Mouse (Mus musculus): ENCODE data around the gene Dock9.
A peak's percentile ranks its signal among the peaks of the same experiment; 100 is the strongest.

The Dock9 gene

DNA sequence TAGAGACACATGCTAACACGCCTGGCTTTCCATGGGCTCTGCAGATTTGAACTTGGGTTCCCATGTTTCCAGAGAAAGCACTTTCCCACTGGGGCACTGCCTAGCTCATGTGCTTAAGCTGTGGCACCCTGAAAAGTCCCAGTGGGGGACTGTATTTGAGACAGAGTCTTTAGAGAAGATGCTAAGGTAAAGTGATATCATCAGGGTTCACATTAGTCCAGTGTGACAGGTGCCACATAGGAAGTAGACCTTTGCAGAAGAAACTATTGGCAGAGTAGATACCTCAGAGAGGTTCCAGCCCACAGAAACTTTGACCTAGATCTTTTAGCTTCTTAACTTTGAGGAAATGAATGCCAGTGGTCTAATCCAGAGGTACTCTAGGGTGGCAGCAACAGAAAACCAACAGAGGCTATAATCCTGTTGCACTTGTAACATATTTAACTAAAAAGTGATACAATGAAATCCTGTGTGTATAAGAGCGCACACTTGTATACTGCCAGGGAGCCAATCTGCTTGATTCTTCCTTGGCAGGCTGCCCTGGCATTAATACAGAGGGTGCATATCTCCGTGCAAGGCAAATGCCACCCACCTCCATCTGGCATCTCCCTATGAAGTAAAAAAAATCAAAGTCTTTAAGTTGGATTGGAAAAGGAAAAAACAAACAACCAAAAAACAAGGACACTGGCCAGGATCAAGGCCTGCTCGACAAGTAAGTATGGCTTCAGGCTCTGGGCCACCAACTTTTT, 179.8 kb downstream of the Dock9 start:
- peak; percentile 95 for DNase-seq

DNA sequence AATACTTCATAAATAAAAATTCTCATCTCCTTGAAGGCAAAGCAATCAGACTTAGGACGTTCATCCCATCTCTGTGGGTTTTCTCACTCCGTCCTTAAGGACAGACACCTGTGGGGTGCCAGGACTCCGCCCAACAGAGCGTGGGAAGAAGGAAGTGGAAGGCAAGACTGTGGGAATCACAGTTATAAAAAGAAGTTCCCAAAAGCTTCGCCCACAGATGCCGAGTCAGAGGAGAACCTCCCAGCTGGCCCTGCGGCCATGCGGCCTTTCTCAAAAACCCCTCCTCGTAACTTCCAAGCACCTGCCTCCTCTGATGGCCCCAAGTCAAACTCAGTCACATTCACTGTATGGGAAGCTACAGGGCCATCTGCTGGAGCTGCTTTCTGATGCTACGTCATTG, 182.2 kb downstream of the Dock9 start:
- DNase-seq: no peak

DNA sequence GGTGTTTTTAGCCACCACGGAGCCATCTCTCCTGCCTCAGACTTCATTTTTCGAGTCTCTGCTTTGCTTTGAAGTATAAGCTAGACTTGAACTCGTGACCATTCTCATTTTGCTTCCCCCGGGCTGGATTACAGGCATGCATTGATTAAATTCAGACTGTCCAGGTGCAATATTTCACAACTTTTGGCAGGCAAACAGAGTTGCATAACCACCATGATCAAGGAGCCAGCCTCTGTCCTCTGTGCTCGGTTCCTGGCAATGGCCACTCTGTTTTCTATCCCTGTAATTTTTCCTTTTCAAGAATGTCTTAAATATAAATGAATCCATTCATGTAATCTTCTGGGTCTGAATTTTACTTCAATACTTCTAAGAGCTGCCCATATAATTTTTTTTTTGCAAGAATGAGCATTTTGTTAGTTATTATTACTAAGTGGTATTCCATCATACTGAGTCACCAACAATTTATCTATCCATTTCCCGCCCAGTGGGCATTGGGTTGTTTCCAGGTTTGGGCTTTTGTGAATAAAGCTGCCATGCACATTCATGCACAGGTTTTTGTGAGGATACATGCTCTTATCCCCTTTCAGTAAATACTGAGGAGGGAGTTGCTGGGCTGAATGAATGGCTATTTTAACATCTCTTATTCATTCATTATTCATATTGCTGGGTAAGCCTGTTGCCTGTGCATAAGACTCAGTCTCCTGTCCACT, 183.0 kb downstream of the Dock9 start:
- peak; percentile 71 for DNase-seq

DNA sequence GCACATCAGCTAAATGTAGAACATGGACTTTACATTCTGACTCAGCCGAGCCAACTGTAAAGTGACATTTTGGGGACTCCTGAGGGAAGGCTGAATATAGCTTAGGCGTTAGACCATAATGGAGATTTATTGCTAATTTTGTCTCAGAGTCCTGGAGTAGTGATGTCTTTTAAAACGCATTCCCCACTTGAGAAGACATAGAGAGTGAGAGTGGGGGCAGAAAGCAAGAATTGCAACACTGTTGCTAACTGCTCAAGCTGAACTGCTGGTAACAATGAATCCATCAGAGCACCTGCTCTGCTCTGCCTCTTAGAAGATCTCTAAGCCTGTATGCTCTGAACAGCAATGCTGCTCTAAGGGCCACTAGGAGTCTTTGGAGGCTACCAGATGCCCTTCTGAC, 184.1 kb downstream of the Dock9 start:
- no peak for DNase-seq

DNA sequence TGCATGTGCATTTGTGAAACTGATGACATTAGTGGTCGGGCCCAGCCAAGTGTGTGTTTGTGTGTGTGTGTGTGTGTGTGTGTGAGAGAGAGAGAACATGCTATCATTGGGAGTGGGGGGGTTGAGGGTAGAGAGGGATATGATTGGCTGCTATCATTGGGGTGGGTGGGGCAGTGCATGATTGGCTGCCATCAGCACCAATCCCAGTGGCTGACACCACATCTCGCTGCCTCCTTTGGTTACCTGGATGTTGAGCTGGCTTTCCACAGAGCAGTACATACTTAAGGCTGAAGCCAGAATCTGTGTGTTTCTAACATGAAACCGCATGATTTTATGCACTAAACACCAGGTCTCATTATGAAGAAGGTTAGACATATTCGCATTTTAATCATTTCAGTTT, 184.7 kb downstream of the Dock9 start:
- DNase-seq: no peak

DNA sequence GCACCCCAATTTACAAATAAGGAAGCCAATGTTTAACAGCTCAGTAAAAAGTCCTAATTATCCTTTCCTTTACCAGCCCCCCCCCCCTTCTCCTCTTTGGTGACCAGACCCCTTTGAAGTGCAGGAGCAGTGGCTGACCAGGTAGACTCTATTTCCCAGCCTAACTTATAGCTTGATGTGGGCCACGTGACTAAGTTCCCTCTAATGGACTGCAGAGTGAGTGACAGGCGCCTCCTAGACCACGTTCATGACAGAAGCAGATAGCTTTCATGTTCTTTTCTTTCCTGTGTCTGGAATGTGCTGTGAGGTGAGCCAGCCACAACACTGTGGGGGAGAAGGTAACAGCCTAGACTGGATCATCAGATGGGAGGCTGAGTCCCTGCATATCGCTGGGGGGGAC, 186.1 kb downstream of the Dock9 start:
- no peak for DNase-seq

DNA sequence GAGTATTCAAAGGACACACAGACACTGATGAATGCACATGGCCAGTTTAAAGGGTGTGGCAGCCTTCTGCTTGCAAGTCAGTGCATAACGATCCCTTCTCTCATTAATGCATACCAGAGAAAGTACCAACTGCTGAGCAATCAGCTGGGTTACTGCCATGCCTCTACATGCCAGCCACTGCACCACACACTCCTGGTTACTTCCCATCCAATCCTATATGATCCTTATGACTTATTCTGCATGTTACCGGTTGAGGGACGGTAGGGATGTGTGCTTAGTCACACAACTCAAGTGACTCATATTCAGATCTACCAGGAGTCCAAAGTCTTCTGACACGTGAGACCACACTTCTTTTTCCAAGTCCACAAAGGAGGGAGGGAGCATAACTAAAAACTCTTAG, 186.5 kb downstream of the Dock9 start:
- DNase-seq: no peak

DNA sequence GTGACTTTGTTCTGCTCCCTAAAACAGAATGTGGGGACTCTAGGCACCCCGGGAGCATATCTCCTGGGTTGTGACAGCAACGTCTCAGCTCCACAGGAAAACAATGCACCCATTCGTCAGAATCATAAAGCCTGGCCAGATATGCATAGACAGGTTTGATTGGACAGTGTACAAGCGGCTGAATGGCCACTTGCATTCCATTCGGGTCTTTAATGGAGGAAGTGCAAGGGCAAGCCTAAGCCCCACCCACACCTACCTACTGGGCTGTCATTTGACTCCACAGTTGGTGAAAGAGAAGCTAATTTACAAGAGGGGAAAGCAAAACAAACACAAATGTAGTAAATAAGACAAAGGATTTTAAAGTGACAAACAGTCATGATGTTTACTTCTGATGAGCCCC, 189.1 kb downstream of the Dock9 start:
- DNase-seq: no peak

DNA sequence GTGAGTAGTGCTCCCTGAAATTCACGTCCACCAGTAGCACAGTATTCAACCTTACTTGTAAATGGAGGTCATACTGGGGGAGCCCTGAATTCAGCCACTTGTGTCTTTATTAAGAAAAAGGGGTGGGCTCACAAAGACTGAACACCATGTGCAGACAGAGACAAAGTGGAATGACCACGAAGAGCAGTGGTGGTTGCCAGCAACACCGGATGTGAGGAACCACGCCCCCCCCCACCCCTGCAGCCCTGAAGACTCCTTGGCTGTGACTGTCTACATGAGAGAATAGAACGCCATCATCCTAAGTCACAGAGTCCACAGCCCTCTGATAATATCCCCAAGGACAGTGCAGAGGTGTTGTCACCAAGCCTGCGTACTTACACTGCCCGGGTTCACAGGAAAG, 191.2 kb downstream of the Dock9 start:
- DNase-seq: no peak

DNA sequence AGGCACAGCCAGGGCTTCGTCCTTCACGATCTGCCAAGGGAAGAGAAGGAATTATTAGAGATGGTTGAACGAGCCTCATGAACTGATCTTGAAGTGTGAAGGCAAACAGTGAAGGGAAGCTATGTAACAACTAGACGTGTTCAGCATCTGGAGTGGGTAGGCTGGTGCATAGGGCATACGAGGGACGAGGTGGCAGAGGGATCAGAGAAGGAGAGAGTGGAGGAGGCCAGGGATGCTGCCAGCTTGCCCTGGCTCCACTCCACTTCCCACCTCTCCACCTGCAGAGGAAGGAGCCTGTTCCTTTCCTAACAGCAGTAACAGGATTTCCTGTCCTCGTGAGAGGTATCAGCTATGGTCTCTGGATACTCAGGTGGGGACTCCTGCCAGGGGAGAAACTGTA, 192.4 kb downstream of the Dock9 start:
- peak; percentile 62 for DNase-seq

DNA sequence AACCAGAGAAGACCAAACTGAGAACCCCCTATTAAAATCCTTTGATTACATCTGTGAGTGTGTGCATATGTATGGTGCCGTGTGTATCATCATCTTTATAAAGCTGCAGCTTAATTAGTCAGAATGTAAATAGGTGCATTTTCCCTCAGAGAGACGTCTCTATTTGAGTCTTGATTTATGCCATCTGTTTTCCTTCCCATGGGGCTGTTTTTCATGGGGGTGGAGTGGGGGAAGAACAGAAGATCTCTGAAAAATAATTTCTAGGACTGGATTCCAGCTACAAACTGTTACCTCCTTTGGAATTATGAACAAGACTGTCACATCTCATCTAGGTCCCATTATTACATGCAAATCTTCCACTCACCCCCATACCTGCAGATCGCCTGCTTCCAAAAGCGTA, 193.1 kb downstream of the Dock9 start:
- no peak for DNase-seq

DNA sequence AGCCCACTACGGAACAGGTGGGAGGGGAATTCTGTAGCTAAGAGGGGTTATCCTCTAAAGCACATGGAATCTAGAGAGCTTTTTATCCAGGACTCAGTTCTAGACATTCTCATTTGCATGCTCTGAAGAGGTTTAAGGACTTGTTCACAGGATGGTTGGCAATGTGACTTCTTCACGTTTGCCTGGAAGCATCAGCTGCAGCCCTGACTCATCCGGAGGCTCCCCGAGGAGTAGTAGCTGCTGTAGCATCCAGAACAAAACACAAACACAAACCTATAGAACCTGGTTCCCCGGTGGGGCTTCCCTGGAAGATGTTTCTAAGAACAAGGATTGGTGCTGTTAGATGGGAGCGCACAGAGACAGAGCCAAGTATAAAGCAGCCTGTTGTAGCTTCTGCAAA, 195.0 kb downstream of the Dock9 start:
- DNase-seq: no peak

DNA sequence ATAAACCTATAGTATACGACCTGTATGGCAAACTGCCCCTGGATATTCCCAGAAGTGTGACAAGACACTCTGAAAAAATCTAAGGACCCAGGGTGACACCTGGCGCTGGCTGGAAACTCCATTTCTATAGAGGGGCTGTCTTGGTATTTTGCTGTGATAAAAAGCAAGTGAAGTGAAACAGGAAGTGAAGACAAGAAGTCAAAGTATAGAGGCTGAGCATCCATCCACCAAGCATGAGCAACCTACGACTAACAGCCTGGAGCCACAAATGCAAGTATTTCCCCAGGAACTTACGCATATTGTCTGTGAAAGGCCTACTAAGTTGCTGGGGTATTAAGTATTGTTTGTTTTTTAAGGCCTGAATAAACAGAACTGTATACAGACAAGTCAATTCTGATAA, 197.1 kb downstream of the Dock9 start:
- DNase-seq: no peak

DNA sequence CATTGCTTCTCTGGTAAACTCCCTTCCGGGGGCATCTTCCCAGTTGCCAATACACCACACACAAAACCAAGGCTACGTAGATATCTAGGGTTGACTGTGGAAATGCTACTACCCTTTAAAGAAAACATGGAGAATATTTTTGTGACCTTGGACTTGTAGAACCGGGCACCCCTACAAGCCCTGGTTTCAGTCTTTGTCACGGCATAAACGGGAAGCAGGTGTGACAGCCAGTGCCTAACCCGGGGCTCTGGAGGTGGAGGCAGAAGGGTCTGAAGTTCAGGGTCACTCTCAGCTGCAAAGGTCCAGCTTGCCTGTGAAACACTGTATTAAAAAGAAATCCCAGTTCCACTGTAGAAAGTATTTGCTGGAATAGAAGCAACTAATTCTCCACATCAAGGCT, 200.6 kb downstream of the Dock9 start:
- no peak for DNase-seq

DNA sequence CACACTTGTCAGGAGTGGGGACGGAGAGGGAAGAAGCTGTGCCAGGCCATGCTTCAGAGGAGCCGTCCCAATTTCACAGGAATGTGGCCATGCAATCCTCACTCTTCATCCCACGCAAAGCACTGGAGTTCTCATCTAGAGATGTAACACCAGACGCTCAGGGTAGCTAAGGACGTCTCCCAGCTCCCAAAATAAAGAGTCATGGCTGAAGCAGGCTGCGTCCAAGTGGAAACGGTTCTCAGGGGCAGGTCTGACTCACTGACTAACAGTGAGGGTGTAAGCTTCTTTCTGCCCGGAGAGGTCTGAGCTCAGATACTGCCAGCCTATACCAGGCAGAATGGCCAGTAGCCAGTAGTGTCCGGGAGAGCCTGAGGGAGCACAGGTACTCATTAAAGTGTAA, 201.0 kb downstream of the Dock9 start:
- DNase-seq: peak; percentile 34

DNA sequence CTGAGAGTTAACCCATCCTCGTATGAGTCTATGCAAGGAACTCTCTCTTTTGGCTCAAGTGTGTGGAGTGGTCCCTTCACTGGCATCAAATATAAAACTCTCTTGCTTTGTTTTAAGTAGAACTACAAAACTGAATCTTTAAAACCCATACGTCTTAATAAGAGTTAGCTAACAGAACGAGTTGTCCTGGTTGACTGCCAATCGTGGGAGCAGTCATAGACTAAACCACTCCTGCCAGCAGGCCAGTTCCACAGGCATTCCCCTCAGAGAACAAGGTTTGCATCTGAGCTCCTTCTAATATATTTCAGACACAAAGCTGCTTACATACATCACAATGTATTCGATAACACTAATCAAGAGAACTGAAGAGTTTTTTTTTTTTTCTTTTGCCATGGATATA, 203.0 kb downstream of the Dock9 start:
- no peak for DNase-seq

DNA sequence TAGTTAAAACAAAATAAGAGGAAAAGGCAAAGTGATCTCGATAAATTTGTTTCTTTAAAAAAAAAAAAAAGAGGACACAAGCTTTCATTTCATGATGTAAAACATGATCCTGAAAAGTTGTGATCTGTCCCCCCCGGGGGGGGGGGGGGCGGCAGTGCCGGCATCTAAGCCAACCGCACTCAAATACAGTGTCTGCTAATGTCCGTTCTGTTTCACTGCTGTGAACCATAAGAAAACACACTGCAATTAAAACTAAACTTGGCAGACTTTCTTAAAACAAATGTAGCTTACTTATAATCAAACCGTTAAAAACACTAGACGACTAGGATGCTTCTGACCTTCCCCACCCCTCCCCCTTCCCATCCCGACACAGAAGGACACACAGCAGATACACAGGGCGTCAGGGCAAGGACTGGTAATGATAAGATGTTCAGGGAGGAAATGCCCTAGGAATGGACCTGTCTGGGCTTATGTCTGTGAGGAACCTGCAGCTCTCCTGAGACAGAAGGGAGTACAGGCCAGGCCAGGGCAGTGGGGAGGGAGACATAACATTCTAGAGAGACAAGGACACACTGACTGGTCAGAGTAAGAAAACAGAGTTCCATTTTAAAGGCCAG, 204.2 kb downstream of the Dock9 start:
- no peak for DNase-seq

DNA sequence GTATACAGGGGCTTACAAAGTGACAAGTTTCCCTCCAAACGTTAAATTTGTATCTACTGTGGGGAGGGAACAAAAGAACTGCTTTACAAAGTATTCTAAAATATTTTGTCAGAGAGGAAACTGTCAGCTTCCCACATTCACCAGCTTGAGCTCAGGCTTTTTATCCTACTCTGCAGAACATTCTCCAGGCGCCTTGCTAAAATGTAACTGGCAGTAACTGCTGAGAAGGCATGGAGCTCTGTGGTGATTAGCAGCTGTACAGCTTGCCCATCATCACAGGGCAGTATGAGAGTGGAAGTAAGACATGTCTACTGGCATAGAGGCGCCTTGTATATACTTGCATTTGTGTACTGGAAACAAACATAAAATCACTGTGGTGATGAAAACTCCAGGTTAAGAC, 204.7 kb downstream of the Dock9 start:
- no peak for DNase-seq

DNA sequence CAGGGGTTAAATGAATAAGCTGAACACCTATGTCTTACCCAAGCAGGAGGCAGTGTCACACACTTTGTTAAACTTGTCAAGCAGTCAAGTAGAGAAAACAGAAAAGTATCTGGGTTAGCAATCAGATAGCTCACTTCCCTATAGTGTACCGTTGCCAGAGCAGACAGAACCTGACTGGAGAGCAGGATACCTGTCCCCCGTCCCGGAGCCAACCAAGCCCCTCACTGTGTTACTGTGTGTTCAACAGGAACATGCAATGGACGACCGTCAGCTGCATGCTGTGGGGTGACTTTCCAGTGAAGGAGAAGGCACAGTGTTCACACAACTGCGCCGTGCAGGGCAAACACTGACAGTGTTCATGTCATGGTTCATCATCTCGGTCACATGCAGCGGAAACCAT, 205.3 kb downstream of the Dock9 start:
- DNase-seq: no peak

DNA sequence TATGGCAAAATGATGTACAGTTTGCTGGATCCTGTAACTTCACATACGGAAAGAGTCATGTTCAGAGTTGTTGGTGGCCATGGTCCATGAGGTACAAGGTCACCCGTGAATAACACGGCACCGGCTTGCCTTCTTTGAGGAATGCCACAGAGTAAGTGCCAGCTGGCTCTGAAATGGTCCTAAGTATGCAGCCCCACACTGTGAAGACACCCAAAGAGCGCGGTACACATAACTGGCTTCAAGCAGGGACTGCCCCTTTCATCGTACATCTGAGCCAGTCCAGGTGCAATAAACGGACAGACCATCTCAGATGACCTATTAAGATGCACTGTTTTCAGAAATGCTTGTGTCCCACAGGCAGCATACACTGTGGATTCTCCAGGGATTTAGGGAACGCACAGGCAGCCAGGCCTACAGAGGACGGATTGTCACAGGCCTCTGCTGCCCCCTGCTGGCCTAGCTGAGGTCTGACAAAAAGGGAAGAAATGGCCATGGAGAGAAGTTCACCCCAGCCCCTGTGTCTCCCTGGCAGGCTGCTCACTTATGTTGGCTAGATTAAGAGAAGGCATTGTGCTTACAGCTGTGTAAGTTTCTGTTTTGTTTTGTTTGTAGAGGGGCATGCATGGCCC, 208.4 kb downstream of the Dock9 start:
- peak; percentile 73 for DNase-seq

DNA sequence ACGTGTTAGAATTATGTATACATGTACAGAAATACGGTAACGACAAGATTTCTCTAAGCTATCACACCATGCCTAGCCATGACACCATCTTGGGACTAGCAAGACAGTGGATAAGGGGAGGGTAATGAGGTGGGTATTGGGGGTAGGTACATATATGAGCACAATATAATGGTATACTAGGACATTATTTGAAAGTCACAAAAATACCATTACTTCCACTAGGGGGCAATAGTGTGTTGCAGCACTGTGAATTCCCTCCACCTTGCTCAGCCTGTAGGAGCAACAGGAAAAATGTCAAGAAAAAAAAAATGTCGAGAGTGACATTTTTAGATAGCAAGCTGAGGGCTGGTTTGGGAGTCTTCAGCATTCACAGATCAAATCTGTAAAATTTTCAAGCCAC, 209.2 kb downstream of the Dock9 start:
- no peak for DNase-seq

DNA sequence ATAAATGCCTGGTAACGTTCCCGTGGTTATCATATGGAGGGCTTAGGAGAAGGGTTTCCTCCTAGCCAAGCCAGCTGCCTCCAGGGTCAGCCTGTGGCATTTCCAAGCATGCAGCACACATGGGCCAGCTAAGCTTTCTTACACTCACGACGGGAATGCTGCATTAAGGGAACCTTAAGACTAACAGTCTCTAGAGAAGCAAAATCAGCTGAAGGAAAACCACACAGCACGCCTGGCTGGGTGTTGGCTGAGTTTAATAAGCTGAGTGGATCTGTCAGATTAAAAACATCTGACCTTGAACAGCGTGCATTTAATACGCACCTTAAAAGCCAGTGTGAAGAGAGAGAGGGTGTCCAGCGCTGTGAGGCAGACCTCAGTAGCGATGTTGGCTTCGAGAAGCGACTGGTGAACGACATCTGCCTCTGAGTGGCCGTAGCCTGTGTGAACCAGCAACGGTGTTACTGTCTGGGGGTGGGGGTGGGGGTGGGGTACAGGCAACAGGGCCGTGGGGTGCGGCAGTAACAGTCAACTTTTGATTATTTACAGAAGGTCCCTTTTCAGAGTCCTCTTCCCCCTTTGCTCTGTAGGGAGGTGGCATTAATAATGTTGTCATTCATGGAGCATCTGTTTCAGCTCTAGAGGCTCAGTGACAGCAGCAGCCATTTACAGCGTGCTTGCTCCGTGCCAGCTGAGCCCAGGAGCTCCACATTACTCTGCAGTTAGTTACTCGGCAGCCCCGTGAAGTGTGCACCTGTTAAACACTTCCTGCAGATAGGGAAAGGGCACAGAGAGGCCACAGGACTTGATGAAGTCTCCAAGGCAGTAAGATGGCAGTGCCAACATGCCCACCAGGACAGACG, 211.5 kb downstream of the Dock9 start:
- DNase-seq: no peak

DNA sequence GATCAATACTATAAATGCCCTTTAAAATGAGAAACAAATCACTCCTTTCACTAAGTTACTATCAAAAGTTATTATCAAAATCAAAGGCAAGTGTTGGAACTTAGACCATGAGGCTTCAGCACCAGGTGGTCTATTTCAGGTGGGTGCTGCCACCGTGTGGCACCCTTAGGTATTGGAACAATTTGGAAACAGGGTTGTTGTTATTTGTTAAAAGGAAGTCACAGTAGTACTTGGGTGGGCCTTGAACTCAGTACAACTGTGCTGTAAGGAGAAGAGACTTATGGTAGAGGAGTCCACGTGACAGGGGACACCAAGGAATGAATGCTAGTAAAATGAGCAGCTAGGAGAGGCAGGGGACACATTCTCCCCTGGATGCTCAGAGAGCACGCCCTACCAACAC, 218.6 kb downstream of the Dock9 start:
- DNase-seq: no peak

Data from cerebellum, adult 9-11 months (tissue).